Mouse (Mus musculus) liver, embryonic 15.5 days (tissue): ENCODE measurements around the gene Col6a4. TPM values are rescaled to one million over a fixed set of nuclear protein-coding genes. Genes with fewer than 3 reads are reported as not detected.

Experiments
- ATAC-seq: fragments of 200-750 bp; cut with Nextera tagmentation; 2 replicates; pipeline ENCODE4 v1.8.0; 2017; ENCODE audit warnings: moderate number of reproducible peaks, mild to moderate bottlenecking, moderate library complexity; ENCODE audit not compliant: insufficient read depth
- H3K27ac ChIP-seq: fragments of 300-500 bp; sonication (generic); replicated peaks from 2 replicates; pipeline ENCODE4 v1.5.1; 2015; ENCODE audit warnings: mild to moderate bottlenecking, inconsistent platforms
- H3K27me3 ChIP-seq: fragments of 300-500 bp; sonication (generic); 2 replicates; pipeline ENCODE4 v1.6.1; 2015; ENCODE audit warnings: mild to moderate bottlenecking, inconsistent platforms
- H3K36me3 ChIP-seq: fragments of 300-500 bp; sonication (generic); replicated peaks from 2 replicates; pipeline ENCODE4 v1.6.1; 2015; ENCODE audit warnings: moderate library complexity, mild to moderate bottlenecking, inconsistent platforms
- H3K4me1 ChIP-seq: fragments of 300-500 bp; sonication (generic); replicated peaks from 2 replicates; pipeline ENCODE4 v1.6.1; 2015; ENCODE audit warnings: inconsistent platforms
- H3K4me2 ChIP-seq: fragments of 300-500 bp; sonication (generic); 2 replicates; pipeline ENCODE4 v1.6.1; 2015; ENCODE audit warnings: moderate library complexity, mild to moderate bottlenecking, inconsistent platforms
- H3K4me3 ChIP-seq: fragments of 300-500 bp; sonication (generic); replicated peaks from 2 replicates; pipeline ENCODE4 v1.5.1; 2015; ENCODE audit warnings: mild to moderate bottlenecking, inconsistent platforms
- H3K9ac ChIP-seq: fragments of 300-500 bp; sonication (generic); 2 replicates; pipeline ENCODE4 v1.6.1; 2015; ENCODE audit warnings: moderate library complexity, mild to moderate bottlenecking, inconsistent platforms
- H3K9me3 ChIP-seq: fragments of 300-500 bp; sonication (generic); replicated peaks from 2 replicates; pipeline ENCODE4 v1.6.1; 2016; ENCODE audit warnings: inconsistent platforms
- WGBS: fragments of 180-500 bp; shearing (Covaris S2); methylation state at CpG from one replicate; pipeline ENCODE4 v1.1.7; 2015; ENCODE audit warnings: mixed read lengths; ENCODE audit not compliant: insufficient replicate concordance; 5-methylcytosine and 5-hydroxymethylcytosine counted together
- polyA plus RNA-seq: library from polyadenylated mRNA; unstranded; fragments of >200 nt; fragmentation: Nextera tagmentation; extraction: Ambion mirVana; gene quantifications from 2 replicates; pipeline ENCODE4 v1.2.1, GENCODE M21; 2015

The Col6a4 gene
- polyA plus RNA-seq, 1 experiment from 2014 or later = not detected

DNA sequence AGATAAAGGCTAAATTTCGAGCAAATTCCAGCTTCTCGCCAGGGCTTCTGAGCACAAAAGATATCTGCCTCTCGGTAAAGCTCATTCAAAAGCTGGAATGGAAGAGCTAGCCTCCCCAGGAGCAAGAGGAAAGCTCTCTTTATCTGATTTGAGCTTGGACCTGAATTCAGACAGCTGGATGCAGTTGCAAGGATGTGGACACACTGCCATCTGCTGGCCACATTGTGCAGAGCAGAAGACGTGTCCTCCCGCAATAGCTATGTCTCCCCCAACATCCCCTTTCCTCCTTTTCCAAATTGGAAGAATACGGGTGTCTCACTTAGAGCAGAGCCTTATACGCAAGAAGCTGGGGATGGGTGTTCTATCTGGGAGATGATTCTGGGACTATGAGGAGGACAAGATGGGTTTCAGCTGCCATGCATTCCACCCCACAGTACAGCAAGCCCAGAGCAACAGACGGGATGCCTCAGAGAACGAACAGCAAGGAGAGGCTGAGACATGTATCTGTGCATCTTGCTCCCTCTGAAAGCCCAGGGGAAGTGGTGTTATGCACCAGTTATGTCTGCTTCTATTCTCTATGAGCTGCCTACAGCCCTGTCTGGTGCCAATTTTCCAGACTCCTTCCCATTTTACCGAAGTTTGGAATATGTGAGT, 16.3 kb upstream of the Col6a4 start:
- ATAC-seq = no peak
- Histone ChIP-seq H3K27me3 (no peaks in the 10 kb centered on the region), H3K4me1 (no peaks in the 10 kb centered on the region), H3K27ac (no peak overlapping the region), H3K36me3 (no peaks in the 10 kb centered on the region), H3K9me3 (0 out of 2 replicates have a peak, but pooled peaks cover 5% of the 10 kb centered on the region), H3K9ac (no peak overlapping the region), H3K4me2 (no peak overlapping the region), H3K4me3 (no peak overlapping the region)
- 35% methylated on average over 10 of the region's 10 CpGs for WGBS

DNA sequence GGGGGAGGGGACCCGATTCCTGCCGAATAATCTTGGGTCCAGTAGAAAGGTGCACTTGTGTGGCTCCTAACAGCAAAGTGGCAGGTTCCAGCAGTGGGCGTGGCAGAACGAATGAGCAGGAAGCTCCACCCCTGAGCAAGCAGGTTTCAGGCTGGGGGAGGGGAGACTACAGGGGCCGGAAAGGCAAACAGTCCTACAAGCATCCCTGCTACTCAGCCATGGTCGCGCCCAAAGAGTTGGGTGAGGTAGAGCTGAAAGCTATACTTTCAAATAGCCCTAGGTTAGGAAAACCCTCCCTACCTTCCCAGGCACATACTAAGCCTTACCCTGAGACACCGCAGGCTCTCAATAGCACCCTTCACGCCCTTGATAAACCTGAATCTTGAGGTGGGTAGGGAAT, 9.7 kb upstream of the Col6a4 start:
- 57% methylated on average over 9 of the region's 9 CpGs for WGBS
- 0 out of 2 replicates have a peak, but pooled peaks cover 3% of the 10 kb centered on the region for H3K9me3 ChIP-seq
- ATAC-seq = no peak
- no peaks in the 10 kb centered on the region for H3K36me3 ChIP-seq
- H3K4me3 ChIP-seq = no peak overlapping the region
- no peaks in the 10 kb centered on the region for H3K4me1 ChIP-seq
- H3K27me3 ChIP-seq = no peaks in the 10 kb centered on the region
- no peak overlapping the region for H3K9ac ChIP-seq
- no peak overlapping the region for H3K4me2 ChIP-seq
- no peak overlapping the region for H3K27ac ChIP-seq

DNA sequence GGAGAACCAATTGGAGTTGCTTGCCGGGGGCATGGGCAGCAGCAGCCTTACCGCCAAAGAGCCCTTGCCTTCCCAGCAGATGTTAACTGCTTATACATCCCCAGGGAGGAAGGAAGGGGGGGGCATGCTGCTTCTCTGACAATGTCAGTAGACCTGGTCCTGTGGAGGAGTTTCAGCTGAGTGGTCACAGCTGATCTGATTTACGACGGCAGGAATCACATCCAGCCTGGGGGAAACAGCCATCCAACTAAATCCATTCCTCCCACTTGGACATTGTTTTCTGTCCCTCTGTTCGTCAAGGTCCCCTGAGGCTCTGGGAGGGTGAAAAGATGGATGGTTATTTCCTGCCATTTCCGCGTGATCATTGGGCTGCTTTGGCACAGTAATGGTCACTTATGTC, 7.8 kb upstream of the Col6a4 start:
- H3K4me3 ChIP-seq = no peak overlapping the region
- H3K4me2 ChIP-seq = no peak overlapping the region
- no peak for ATAC-seq
- H3K4me1 ChIP-seq = no peaks in the 10 kb centered on the region
- H3K9me3 ChIP-seq = no peaks in the 10 kb centered on the region
- no peak overlapping the region for H3K9ac ChIP-seq
- WGBS = 68% methylated on average over 7 of the region's 7 CpGs
- no peaks in the 10 kb centered on the region for H3K36me3 ChIP-seq
- no peak overlapping the region for H3K27ac ChIP-seq
- H3K27me3 ChIP-seq = no peaks in the 10 kb centered on the region

DNA sequence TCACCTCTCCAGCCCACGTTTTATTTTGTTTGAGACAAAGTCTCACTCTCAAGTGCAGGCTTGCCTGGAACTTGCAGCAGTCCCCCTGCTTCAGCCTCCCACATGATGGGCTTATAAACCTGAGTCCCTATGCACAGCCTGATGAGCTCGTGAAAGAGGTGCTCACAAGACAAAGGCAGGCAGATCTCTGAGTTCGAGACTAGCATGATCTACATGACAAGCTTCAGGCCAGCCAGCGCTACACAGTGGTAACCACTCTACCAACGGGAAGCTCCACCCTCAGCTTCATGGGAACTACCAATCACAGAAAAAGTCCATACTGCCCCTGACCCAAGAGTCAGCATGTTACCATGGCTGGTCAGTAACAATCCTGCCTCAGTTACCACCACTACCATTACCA, 4.6 kb upstream of the Col6a4 start:
- Histone ChIP-seq H3K4me3 (no peak overlapping the region), H3K9me3 (no peaks in the 10 kb centered on the region), H3K4me2 (no peak overlapping the region), H3K36me3 (no peaks in the 10 kb centered on the region), H3K4me1 (no peaks in the 10 kb centered on the region), H3K27ac (no peak overlapping the region), H3K9ac (no peak overlapping the region), H3K27me3 (no peaks in the 10 kb centered on the region)
- 52% methylated on average over 5 of the region's 5 CpGs for WGBS
- ATAC-seq = no peak

DNA sequence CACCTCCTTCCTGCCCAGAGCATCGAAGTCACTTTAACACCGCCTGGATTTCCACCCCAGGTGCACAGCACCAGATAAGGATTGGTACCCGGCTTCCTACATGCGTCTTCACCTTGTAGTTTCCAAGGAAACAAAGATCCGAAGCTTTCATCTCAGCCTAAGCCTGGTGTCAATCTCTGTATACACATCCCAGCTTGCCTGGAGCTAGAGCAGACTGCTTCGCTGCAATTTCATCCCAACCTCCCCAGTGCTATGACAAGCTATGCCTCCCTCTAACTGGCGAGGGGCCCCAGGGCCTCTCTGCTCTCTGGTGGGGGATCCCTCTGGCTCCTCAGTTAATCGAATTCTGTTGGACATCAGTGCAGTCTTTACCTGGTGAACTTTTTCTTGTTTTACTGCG, 3.7 kb upstream of the Col6a4 start:
- Histone ChIP-seq H3K4me2 (no peak overlapping the region), H3K9ac (no peak overlapping the region), H3K36me3 (no peaks in the 10 kb centered on the region), H3K4me3 (no peak overlapping the region), H3K4me1 (no peaks in the 10 kb centered on the region), H3K27me3 (no peaks in the 10 kb centered on the region), H3K9me3 (no peaks in the 10 kb centered on the region), H3K27ac (no peak overlapping the region)
- WGBS = 60% methylated on average over 9 of the region's 9 CpGs
- ATAC-seq = no peak

DNA sequence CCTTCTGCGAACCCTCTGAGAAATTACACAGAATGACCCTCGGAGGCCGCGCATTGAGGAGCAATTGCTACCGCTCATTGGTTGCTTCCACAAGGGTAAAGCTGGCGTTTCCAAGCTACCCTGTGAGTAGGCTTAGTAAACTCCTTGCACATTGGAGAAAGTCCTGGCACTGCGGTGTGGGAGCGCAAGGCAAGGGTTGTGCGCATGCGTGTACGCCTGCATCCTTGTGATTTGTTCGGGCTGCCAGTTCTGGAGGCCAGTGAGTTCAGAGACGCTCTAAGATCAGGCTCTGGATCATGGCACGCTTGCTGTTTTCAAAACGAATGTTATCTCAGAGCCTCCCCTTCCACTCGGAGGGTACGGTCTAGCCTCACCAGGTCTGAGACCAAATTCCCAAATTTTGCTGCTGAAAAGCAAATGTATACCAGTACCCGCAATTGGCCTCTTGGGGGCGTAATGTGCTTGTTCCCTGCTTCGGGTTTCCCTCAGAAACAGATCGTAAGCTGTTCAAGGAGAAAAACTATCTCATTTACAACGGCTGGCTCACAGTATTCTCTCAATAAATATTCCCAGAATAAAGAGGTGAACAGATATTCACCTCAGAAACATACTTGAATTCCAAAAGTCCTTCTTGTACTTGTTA, 2.9 kb upstream of the Col6a4 start:
- no peak overlapping the region for H3K27ac ChIP-seq
- 62% methylated on average over 22 of the region's 22 CpGs for WGBS
- ATAC-seq = no peak

DNA sequence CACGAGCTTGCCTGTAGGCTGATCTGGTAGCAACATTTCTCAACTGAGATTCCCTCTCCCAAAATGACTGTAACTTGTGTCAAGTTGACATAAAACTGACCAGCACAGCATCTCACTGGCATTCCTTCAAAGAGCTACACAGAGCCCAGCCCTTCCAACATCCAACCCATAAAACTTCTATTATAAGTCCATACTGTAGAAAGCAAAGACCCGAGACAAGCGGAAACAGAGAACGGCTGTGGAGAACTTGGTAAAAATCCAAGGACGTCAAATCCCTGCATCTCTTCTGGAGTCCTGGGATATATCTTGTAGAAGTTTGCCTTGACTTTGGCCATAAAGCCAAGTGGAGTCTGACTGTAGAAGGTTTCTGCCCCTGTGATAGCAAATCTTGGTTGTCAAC, 15.1 kb downstream of the Col6a4 start:
- Histone ChIP-seq H3K4me2 (no peak overlapping the region), H3K4me3 (no peak overlapping the region), H3K9me3 (no peaks in the 10 kb centered on the region), H3K27me3 (no peaks in the 10 kb centered on the region), H3K27ac (no peak overlapping the region), H3K4me1 (no peaks in the 10 kb centered on the region), H3K9ac (no peak overlapping the region), H3K36me3 (no peaks in the 10 kb centered on the region)
- WGBS = 66% methylated on average over 5 of the region's 5 CpGs
- no peak for ATAC-seq

More for the DNA sequence above, 2.9 kb upstream of the Col6a4 start:
- Histone ChIP-seq H3K9me3 (no peaks in the 10 kb centered on the region), H3K27me3 (no peaks in the 10 kb centered on the region), H3K4me1 (no peaks in the 10 kb centered on the region), H3K4me2 (no peak overlapping the region), H3K36me3 (no peaks in the 10 kb centered on the region), H3K9ac (no peak overlapping the region), H3K4me3 (no peak overlapping the region)

DNA sequence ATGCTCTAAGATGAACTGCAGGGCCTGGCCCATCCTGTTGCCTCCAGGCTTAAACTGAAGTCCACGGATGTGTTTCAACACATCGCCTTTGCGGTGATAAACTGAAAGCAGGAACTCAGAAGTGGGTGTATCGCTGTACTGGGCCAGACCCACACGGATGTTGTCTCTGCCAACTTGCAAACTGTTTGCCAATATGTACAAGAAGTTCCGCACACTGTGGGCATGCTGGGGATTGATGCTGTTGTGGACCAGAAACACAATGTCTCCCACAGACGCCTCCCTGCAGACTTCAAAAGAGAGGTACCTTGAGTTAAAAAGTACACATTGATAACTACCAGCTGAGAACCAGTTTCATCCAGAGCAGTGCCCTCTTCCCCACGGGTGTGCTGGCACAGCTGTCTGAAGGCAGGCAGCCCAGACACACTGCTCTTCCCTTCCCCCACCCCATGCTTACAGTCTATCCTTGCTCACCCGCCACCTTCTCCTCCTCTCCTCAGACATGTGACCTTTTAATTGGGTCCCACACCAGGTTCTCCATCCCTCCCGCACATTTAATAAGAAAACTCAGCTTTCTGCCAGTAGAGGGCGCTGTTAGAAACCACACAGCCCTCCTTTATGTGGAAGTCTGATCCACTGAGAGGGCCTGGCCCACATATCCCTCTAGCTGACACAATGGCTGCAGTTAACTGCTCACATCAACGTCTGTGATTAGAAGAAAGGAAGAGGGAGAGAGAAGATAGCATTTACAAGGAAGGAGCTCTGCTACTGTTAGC, 16.1 kb downstream of the Col6a4 start:
- Histone ChIP-seq H3K9ac (no peak overlapping the region), H3K4me2 (no peak overlapping the region), H3K27me3 (no peaks in the 10 kb centered on the region), H3K27ac (no peak overlapping the region), H3K9me3 (no peaks in the 10 kb centered on the region), H3K4me3 (no peak overlapping the region), H3K4me1 (no peaks in the 10 kb centered on the region), H3K36me3 (no peaks in the 10 kb centered on the region)
- no peak for ATAC-seq
- WGBS = 50% methylated on average over 12 of the region's 12 CpGs

DNA sequence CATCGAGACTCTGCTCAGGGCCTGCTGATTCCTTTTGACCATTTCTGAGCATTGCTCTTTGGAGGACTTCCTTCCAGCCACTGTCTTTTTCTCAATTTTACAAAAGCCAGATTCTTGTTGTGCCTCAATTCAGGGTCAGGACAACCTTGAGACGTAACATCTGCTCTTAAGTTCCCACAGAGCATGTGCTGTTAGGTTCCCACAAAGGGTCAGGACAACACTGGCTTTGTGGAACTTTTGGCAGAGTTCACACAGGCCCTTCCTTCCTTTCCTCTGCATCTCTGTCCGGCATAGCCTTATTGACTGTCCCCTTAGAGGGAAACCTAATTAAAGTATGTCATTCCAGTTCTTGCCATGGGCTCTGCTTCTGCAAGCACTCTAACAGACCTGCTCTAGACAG, 18.6 kb downstream of the Col6a4 start:
- Histone ChIP-seq H3K9me3 (no peaks in the 10 kb centered on the region), H3K4me3 (no peak overlapping the region), H3K27me3 (no peaks in the 10 kb centered on the region), H3K9ac (no peak overlapping the region), H3K4me2 (no peak overlapping the region), H3K36me3 (no peaks in the 10 kb centered on the region), H3K27ac (no peak overlapping the region), H3K4me1 (no peaks in the 10 kb centered on the region)
- 55% methylated on average over 3 of the region's 3 CpGs for WGBS
- no peak for ATAC-seq

DNA sequence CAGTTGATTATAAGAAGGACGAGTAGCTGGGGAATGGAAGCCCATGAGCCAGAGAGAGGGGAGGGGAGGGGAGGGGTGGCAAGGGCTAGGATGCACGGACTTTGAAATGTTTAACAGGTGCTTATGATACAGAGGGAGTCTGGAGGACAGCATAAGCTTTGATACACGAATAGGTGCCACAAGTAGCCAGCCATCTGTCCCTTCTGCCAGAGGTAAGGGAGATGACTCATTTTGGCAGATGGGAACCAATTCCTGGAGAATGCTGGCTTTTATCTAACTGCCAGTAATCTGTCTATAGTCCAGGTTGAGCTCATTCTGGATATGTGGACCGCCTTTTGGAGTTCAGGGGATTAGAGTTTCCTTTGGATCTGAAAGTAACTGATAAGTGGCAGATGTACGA, 20.3 kb downstream of the Col6a4 start:
- H3K4me3 ChIP-seq = no peak overlapping the region
- no peak overlapping the region for H3K27ac ChIP-seq
- H3K4me1 ChIP-seq = no peaks in the 10 kb centered on the region
- no peak overlapping the region for H3K9ac ChIP-seq
- H3K27me3 ChIP-seq = no peaks in the 10 kb centered on the region
- no peaks in the 10 kb centered on the region for H3K9me3 ChIP-seq
- H3K36me3 ChIP-seq = no peaks in the 10 kb centered on the region
- ATAC-seq = no peak
- H3K4me2 ChIP-seq = no peak overlapping the region
- 48% methylated on average over 5 of the region's 5 CpGs for WGBS

DNA sequence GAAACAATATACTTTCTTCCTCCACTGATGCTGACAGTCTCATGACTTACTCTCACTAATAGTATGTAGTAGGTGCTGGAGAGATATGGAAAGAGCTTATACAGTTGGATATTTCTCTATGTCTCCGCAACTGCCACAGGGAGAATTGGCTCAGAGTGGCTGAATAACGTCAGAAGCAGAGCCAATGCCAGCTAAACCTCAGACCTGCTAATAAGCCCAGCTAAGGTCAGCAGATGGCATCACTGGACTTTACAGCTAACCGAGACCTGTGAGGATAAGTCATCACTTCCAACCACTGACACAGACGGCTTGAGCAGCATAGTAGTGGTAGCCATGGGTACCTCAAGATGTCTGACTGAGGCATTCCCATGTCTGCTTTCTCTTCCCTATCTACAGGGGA, 22.6 kb downstream of the Col6a4 start:
- H3K27ac ChIP-seq = no peak overlapping the region
- no peaks in the 10 kb centered on the region for H3K27me3 ChIP-seq
- H3K4me2 ChIP-seq = no peak overlapping the region
- no peak overlapping the region for H3K4me3 ChIP-seq
- ATAC-seq = no peak
- 51% methylated on average over 4 of the region's 4 CpGs for whole genome bisulfite sequencing
- no peaks in the 10 kb centered on the region for H3K9me3 ChIP-seq
- no peaks in the 10 kb centered on the region for H3K4me1 ChIP-seq
- H3K9ac ChIP-seq = no peak overlapping the region
- no peaks in the 10 kb centered on the region for H3K36me3 ChIP-seq
